Mouse (Mus musculus): ENCODE measurements at regions not wholly inside any gene's neighbourhood (a gene's known extent, or its start where the extent isn't known, plus 50 kb on each side); places are given as distances from the start of the nearest gene placed in this dataset.

GRCm38 (mm10) chr12:12643247-12643963 lies 298.3 kb downstream of the Mycn start:
- Histone ChIP-seq H3K9ac (no peak overlapping the region), H3K27me3 (no peaks in the 10 kb centered on the region)

GRCm38 (mm10) chr12:12635308-12635707 lies 306.4 kb downstream of the Mycn start:
- no peak for ATAC-seq (ENCODE audit: low FRiP score, low read depth)
- H3K4me3 ChIP-seq, result no peak overlapping the region
- no peak overlapping the region for H3K4me2 ChIP-seq (replicated peaks)
- H3K36me3 ChIP-seq, result no peaks in the 10 kb centered on the region
- no peaks in the 10 kb centered on the region for H3K9me3 ChIP-seq
- no peak overlapping the region for H3K9ac ChIP-seq
- H3K4me1 ChIP-seq, result no peaks in the 10 kb centered on the region
- no peak overlapping the region for H3K27ac ChIP-seq
- WGBS, result 93% methylated on average over 3 of the region's 3 CpGs
- H3K27me3 ChIP-seq, result no peaks in the 10 kb centered on the region

More at GRCm38 (mm10) chr12:12643247-12643963, 298.3 kb downstream of the Mycn start:
- Histone ChIP-seq H3K27ac (no peak overlapping the region), H3K36me3 (no peaks in the 10 kb centered on the region), H3K4me3 (no peak overlapping the region), H3K4me2 (replicated peaks) (no peak overlapping the region), H3K9me3 (no peaks in the 10 kb centered on the region), H3K4me1 (no peaks in the 10 kb centered on the region)
- ATAC-seq (ENCODE audit: low FRiP score, low read depth), result no peak
- 75% methylated on average over 11 of the region's 11 CpGs for WGBS

GRCm38 (mm10) chr12:12627597-12627996 lies 314.1 kb downstream of the Mycn start:
- H3K36me3 ChIP-seq, result no peaks in the 10 kb centered on the region
- H3K4me2 ChIP-seq (replicated peaks), result no peak overlapping the region
- 51% methylated on average over 4 of the region's 4 CpGs for WGBS
- H3K4me1 ChIP-seq, result peaks cover 8% of the 10 kb centered on the region
- no peak overlapping the region for H3K4me3 ChIP-seq
- H3K27ac ChIP-seq, result no peak overlapping the region
- no peaks in the 10 kb centered on the region for H3K9me3 ChIP-seq
- H3K27me3 ChIP-seq, result no peaks in the 10 kb centered on the region
- ATAC-seq (ENCODE audit: low FRiP score, low read depth), result no peak
- no peak overlapping the region for H3K9ac ChIP-seq

GRCm38 (mm10) chr12:12625788-12626187 lies 315.9 kb downstream of the Mycn start:
- H3K9me3 ChIP-seq, result no peaks in the 10 kb centered on the region

GRCm38 (mm10) chr12:12622712-12623292 lies 318.9 kb downstream of the Mycn start:
- H3K27me3 ChIP-seq, result no peaks in the 10 kb centered on the region
- peak; percentile 73 for ATAC-seq (ENCODE audit: low FRiP score, low read depth)

More at GRCm38 (mm10) chr12:12625788-12626187, 315.9 kb downstream of the Mycn start:
- Histone ChIP-seq H3K36me3 (no peaks in the 10 kb centered on the region), H3K4me3 (no peak overlapping the region), H3K27me3 (no peaks in the 10 kb centered on the region), H3K9ac (no peak overlapping the region), H3K4me2 (replicated peaks) (no peak overlapping the region), H3K27ac (no peak overlapping the region), H3K4me1 (peaks cover 16% of the 10 kb centered on the region)
- 66% methylated on average over 1 of the region's 1 CpGs for WGBS
- ATAC-seq (ENCODE audit: low FRiP score, low read depth), result no peak

DNA sequence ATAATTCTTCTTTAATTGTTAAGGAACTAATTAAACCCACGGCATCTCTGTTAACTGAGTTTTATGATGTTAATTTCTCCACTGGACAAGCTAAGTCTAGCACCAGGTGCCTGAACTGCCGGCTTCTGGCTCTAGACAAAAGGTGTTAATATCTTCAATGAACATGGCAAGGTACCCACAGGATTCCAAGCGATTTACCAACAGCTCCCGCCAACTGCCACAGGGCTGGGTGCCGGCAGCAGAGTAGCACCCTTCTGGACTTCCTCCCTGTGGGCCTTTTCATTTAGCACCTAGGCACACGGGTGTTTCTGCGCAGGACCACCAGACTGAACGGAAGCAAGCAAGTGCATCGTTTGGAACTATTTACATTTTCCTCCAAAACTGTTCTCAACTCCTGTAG lies 320.2 kb downstream of the Mycn start:
- no peak overlapping the region for H3K27ac ChIP-seq
- H3K9ac ChIP-seq, result no peak overlapping the region
- 50% methylated on average over 9 of the region's 9 CpGs for WGBS
- H3K4me2 ChIP-seq (replicated peaks), result no peak overlapping the region
- no peak for ATAC-seq (ENCODE audit: low FRiP score, low read depth)
- peaks cover 16% of the 10 kb centered on the region for H3K4me1 ChIP-seq
- no peaks in the 10 kb centered on the region for H3K36me3 ChIP-seq
- H3K27me3 ChIP-seq, result no peaks in the 10 kb centered on the region
- H3K4me3 ChIP-seq, result no peak overlapping the region
- H3K9me3 ChIP-seq, result no peaks in the 10 kb centered on the region

More at GRCm38 (mm10) chr12:12622712-12623292, 318.9 kb downstream of the Mycn start:
- H3K4me2 ChIP-seq (replicated peaks), result no peak overlapping the region
- no peak overlapping the region for H3K4me3 ChIP-seq
- H3K27ac ChIP-seq, result no peak overlapping the region
- no peaks in the 10 kb centered on the region for H3K36me3 ChIP-seq
- no peaks in the 10 kb centered on the region for H3K9me3 ChIP-seq
- H3K9ac ChIP-seq, result no peak overlapping the region
- H3K4me1 ChIP-seq, result peaks cover 16% of the 10 kb centered on the region
- 28% methylated on average over 5 of the region's 5 CpGs for WGBS

- H3K4me2 ChIP-seq (replicated peaks), result no peak overlapping the region
- no peaks in the 10 kb centered on the region for H3K36me3 ChIP-seq
- no peak overlapping the region for H3K27ac ChIP-seq
- 87% methylated on average over 5 of the region's 5 CpGs for WGBS
- H3K9ac ChIP-seq, result no peak overlapping the region
- peaks cover 16% of the 10 kb centered on the region for H3K4me1 ChIP-seq
- no peak overlapping the region for H3K4me3 ChIP-seq
- no peak for ATAC-seq (ENCODE audit: low FRiP score, low read depth)
- H3K27me3 ChIP-seq, result no peaks in the 10 kb centered on the region
- H3K9me3 ChIP-seq, result no peaks in the 10 kb centered on the region
These were observed 321.4 kb downstream of the Mycn start for GRCm38 (mm10) chr12:12620316-12620715.

GRCm38 (mm10) chr12:12619431-12619830 lies 322.3 kb downstream of the Mycn start:
- Histone ChIP-seq H3K36me3 (no peaks in the 10 kb centered on the region), H3K4me1 (peaks cover 16% of the 10 kb centered on the region), H3K9ac (no peak overlapping the region), H3K4me3 (no peak overlapping the region), H3K27me3 (no peaks in the 10 kb centered on the region), H3K9me3 (no peaks in the 10 kb centered on the region), H3K27ac (no peak overlapping the region), H3K4me2 (replicated peaks) (no peak overlapping the region)
- no peak for ATAC-seq (ENCODE audit: low FRiP score, low read depth)
- 69% methylated on average over 5 of the region's 5 CpGs for WGBS

GRCm38 (mm10) chr12:12612520-12612919 lies 329.2 kb downstream of the Mycn start:
- Histone ChIP-seq H3K4me3 (no peak overlapping the region), H3K9me3 (no peaks in the 10 kb centered on the region)
- WGBS, result 85% methylated on average over 3 of the region's 3 CpGs

GRCm38 (mm10) chr12:12610861-12611260 lies 330.9 kb downstream of the Mycn start:
- Histone ChIP-seq H3K9me3 (no peaks in the 10 kb centered on the region), H3K27ac (no peak overlapping the region), H3K4me1 (no peaks in the 10 kb centered on the region), H3K9ac (no peak overlapping the region), H3K4me2 (replicated peaks) (no peak overlapping the region), H3K27me3 (no peaks in the 10 kb centered on the region), H3K36me3 (no peaks in the 10 kb centered on the region), H3K4me3 (no peak overlapping the region)
- WGBS, result 83% methylated on average over 4 of the region's 4 CpGs
- ATAC-seq (ENCODE audit: low FRiP score, low read depth), result no peak

More at GRCm38 (mm10) chr12:12612520-12612919, 329.2 kb downstream of the Mycn start:
- Histone ChIP-seq H3K4me2 (replicated peaks) (no peak overlapping the region), H3K9ac (no peak overlapping the region), H3K36me3 (no peaks in the 10 kb centered on the region), H3K27ac (no peak overlapping the region), H3K27me3 (no peaks in the 10 kb centered on the region), H3K4me1 (no peaks in the 10 kb centered on the region)
- no peak for ATAC-seq (ENCODE audit: low FRiP score, low read depth)

- ATAC-seq (ENCODE audit: low FRiP score, low read depth), result no peak
- WGBS, result 91% methylated on average over 4 of the region's 4 CpGs
These were observed 333.7 kb downstream of the Mycn start for GRCm38 (mm10) chr12:12607995-12608394.

DNA sequence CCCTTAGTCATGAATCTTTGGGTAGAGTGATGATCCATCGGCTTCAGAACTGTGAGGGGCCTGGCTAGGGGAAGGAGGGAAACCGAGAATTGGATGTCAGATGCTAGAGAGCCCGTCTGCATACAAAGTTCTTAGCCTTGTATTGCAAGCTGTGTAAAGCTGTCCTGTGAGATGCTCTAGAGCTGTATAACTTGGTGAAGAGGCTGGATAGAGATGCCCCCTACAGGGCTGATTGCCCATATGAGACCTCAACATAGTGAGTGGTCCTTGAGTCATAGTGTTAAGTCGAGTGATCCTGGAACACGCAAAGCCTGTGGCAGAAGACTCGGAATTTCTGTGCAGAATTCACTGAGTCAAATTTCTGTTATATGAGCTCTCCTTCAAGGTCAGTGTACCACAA lies 334.8 kb downstream of the Mycn start:
- H3K9ac ChIP-seq, result no peak overlapping the region
- 91% methylated on average over 6 of the region's 6 CpGs for WGBS
- no peaks in the 10 kb centered on the region for H3K4me1 ChIP-seq
- no peaks in the 10 kb centered on the region for H3K27me3 ChIP-seq
- no peak overlapping the region for H3K4me3 ChIP-seq
- H3K36me3 ChIP-seq, result no peaks in the 10 kb centered on the region
- no peak for ATAC-seq (ENCODE audit: low FRiP score, low read depth)
- H3K4me2 ChIP-seq (replicated peaks), result no peak overlapping the region
- no peak overlapping the region for H3K27ac ChIP-seq
- no peaks in the 10 kb centered on the region for H3K9me3 ChIP-seq

More at GRCm38 (mm10) chr12:12607995-12608394, 333.7 kb downstream of the Mycn start:
- H3K27me3 ChIP-seq, result no peaks in the 10 kb centered on the region
- H3K4me2 ChIP-seq (replicated peaks), result no peak overlapping the region
- no peaks in the 10 kb centered on the region for H3K36me3 ChIP-seq
- no peak overlapping the region for H3K4me3 ChIP-seq
- H3K9ac ChIP-seq, result no peak overlapping the region
- no peaks in the 10 kb centered on the region for H3K4me1 ChIP-seq
- H3K9me3 ChIP-seq, result no peaks in the 10 kb centered on the region
- H3K27ac ChIP-seq, result no peak overlapping the region

All from limb, embryonic 13.5 days (tissue).